ENCODE assay signal across 15 mouse cellular contexts in the genomic region with DNA sequence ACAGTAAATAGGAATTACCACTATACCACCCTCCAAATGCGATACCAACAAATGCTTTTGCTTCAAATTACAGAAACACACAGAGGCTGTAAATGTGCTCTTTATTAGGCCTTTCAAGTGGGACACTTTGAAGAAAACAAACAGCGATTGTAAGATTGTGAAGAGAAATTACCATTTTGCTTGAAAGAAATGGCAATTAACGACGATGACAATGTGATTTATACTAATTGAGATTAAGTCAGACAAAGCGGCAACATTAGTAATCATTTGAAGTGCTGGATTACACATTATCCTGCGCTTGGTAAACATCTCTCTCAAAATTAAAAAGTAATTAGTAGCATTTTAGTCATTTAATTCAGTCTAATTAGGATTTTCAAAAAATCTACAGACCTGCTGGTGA.
"Had no signal": no experiment of that assay in that cellular context is flagged by ENCODE, and none has a peak within 500 bp of the region (broad histone marks: within the 10 kb centered on the region; RNA-seq: fewer than 3 reads in every experiment).

No protein-coding gene starts in this region.

- H3K4me1 ChIP-seq: limb, embryonic 12.5 days; liver, embryonic 13.5 days; lung, embryonic 15.5 days; megakaryocyte, embryonic 14.5 days; neural tube, embryonic 12.5 days had no signal

- H3K4me2 ChIP-seq: limb, embryonic 12.5 days; liver, embryonic 13.5 days; lung, embryonic 15.5 days; midbrain, embryonic 11.5 days; neural tube, embryonic 12.5 days had no signal

- H3K9me3 ChIP-seq: limb, embryonic 12.5 days; liver, embryonic 13.5 days; lung, embryonic 15.5 days; neural tube, embryonic 12.5 days had no signal

- DNase-seq: kidney, postnatal 36 days; liver; liver, embryonic 13.5 days; liver, postnatal 0 days; lung, postnatal 14 days; right cerebral cortex, postnatal 14 days; thymus, postnatal 4 days had no signal

- H3K27me3 ChIP-seq: limb, embryonic 12.5 days; liver, embryonic 13.5 days; lung, embryonic 15.5 days; megakaryocyte, embryonic 14.5 days; neural tube, embryonic 12.5 days had no signal

- H3K27ac ChIP-seq: kidney, postnatal 0 days; layer of hippocampus, adult 2 months; limb, embryonic 12.5 days; liver, embryonic 13.5 days; lung, embryonic 15.5 days; macrophage; neural tube, embryonic 12.5 days had no signal

- H3K4me3 ChIP-seq: layer of hippocampus, adult 2 months; limb, embryonic 12.5 days; liver, embryonic 13.5 days; lung, embryonic 15.5 days; megakaryocyte, embryonic 14.5 days; neural tube, embryonic 12.5 days had no signal

- H3K9ac ChIP-seq: limb, embryonic 12.5 days; liver, embryonic 13.5 days; liver, postnatal 0 days; lung, embryonic 15.5 days; neural tube, embryonic 12.5 days had no signal

- H3K36me3 ChIP-seq: limb, embryonic 12.5 days; liver, embryonic 13.5 days; lung, embryonic 15.5 days; neural tube, embryonic 12.5 days had no signal

- ATAC-seq: liver, postnatal 0 days had no signal
